Mouse (Mus musculus) embryonic fibroblast, embryonic 13.5 days (primary cell): ENCODE measurements around the gene Optn.

Source experiments
- CTCF ChIP-seq: IDR thresholded peaks from 2 replicates; pipeline ENCODE4 v1.5.1; 2011; ENCODE audit warnings: mild to moderate bottlenecking, control low read depth, low read length, moderate library complexity, borderline replicate concordance; ENCODE audit not compliant: insufficient read depth
- POLR2A ChIP-seq: IDR thresholded peaks from 2 replicates; pipeline ENCODE4 v1.6.1; 2011; ENCODE audit warnings: low read depth, mild to moderate bottlenecking, control low read depth, low read length, moderate library complexity

GRCm38 (mm10) chr2:4987388-4988180 is 76.3 kb downstream of the Optn start:
- TF ChIP-seq CTCF (no peak), POLR2A (no peak)
